Mouse (Mus musculus) A20 (cell line): Measurements from ENCODE around the gene Il23r.
A peak's percentile ranks its signal among the peaks of the same experiment; 100 is the strongest.
"Not testable (repeated sequence)": the region's sequence is repeated elsewhere in the genome, so short reads cannot be mapped to it uniquely, and the experiment has no call there.

Experiments used
- DNase-seq: peaks from one replicate; pipeline ENCODE4 v3.0.0-alpha.2; 2011; ENCODE audit warnings: low read depth, low spot score

The Il23r gene

DNA sequence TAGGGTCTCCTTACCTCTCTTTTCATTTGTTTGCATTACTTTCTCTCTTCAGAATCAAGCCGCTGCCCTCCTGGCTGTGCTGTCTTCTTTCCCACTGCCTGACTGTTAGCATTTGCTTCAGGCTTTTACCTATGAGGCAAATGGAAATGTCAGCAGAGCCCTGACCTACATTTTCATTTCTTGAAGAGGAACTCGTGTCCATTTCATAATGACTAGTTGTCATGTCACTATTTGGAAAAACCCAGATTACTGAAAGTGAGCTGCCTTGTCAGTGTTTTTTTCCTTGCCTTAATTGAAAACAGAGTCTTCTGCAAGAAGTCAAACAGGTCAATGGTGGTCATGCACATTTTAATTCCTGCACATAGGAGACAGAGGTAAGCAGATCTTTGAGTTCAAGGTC is at the start of gene Il23r:
TSS of gene Il23r (minus strand) at position 101 of the 400 bp plus-strand sequence.
- no peak for DNase-seq

- no peak for DNase-seq
These were observed 44.1 kb upstream of the Il23r start, which contains the start of gene Tacstd2 for GRCm38 (mm10) chr6:67535777-67536054. Tacstd2 (minus strand) TSS chr6:67535796.

DNA sequence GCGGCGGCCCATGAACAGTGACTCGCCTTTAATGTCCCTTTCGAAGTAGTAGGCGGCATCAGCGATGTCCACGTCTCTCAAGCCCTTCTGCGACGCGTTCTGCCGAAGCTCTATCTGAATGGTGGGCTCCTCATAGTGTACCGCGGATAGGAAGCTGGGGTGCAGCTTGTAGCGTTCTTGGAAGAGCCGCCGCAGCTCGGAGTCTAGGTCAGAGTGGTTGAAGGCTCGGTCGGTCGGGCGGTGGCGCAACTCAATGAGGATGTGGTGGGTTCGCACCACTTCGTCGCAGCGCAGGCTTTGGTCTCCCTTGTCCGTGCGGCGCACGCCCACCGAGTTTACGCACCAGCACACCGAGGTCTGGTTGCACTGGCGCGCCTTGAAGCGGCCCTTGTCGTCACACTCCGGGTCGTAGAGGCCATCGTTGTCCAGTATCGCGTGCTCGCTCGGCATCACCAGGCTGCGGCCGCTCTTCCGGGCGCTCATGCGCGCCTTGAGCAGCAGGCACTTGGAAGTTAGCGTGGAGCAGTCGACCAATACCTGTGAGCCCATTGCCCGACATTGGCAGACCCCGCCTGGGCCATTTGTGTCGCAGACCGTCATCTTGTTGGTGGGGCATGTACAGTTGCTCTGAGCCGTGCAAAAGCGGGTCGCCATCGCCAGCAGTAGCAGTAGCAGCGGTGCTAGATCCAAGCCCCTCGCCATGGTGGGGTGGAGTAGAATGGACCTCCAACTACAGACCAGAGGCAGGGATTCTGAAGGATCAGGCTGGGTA is 43.5 kb upstream of the Il23r start:
- DNase-seq: no peak

DNA sequence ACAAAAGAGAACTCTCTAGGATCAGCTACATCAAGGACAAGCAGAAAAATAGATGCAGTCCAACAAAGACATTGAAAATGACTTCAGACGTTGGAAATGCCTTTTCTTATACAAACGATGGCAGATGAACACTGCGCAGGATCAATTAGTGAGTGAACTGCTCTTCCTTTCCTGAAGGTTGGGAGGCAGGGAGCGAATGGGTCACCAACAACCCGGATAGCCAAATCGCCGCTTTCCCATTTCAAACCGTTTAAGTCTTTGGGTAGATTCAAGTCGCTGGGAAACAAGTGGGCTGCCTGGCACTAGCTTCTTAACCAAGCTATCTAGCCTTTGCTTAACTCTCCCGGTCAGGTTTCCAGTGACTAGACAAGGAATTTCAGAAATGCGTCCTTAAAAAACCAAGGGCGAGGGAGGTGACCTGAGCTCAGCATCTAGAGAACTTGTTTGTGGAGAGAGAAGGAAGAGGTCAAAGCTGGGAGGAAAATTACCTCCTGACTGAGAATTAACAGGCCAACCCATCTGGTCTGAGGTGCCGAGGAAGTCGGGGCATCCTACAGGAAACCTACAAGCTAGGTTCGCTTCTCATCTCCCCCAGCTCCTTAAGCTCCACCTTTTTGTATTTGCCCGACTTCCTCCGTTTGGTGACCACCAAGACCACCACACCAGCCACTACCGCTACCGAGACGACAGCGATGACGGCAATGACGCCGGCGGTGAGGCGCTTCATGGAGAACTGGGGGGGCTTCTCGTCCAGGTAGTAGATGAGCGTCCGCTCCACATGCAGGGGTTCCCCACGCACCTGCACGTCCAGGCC is 42.7 kb upstream of the Il23r start:
- DNase-seq: no peak

DNA sequence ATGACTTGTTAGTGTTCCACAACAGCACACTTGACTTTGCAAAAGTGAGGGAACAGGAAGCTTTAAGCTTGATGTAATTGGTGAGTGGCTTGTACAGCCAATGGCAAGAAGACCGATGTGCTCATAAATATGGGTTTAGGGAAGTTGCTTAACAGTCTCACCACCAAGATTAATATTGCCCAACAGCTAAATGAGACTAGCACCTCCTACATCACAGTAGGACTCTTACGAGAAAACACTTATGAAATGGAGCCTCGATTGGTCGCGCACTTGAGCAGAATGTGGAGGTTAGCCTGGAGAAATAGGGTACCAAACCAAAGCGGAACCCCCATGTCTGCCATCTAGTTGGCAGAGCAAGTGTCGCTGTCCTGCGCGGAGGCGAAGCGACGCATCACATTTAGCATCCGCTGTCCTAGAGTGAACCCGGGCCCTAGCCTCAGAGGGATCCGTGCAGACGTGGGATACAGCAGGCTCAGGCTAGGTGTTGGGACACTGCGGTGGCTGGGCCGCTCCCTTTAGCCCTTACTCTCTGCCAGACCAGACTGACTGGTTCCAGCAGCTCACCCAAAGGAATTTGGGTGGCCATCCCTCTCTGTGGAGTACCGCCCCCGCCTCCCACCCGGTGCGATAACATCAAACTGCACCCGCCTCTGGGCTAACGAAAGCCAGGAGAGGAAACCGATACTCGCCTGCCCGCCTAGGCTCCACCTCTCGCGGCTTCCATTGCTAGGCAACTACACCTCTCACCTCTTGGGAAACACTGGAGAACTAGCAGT is 41.2 kb upstream of the Il23r start:
- DNase-seq: no peak

DNA sequence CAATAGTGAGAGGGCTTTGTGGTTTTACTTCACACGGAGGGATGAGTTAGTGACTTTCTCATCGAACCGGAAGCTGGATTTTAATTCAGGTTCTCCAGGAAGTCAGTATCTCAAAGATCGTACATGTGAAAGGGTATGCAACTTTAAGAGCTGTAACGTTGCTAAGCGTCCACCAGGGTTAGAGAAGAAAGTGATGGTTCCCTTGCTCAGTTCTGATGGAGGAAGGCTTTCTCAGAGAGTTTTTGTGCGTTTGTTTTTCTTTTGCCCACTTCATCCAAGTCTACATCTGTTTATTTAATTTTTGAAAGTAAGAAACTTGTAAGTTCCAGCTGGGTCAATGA is 40.1 kb upstream of the Il23r start:
- no peak for DNase-seq

GRCm38 (mm10) chr6:67530992-67531821 is 39.6 kb upstream of the Il23r start:
- peak; percentile 56 for DNase-seq

- DNase-seq: no peak
These were observed 34.7 kb upstream of the Il23r start for GRCm38 (mm10) chr6:67526356-67526755.

DNA sequence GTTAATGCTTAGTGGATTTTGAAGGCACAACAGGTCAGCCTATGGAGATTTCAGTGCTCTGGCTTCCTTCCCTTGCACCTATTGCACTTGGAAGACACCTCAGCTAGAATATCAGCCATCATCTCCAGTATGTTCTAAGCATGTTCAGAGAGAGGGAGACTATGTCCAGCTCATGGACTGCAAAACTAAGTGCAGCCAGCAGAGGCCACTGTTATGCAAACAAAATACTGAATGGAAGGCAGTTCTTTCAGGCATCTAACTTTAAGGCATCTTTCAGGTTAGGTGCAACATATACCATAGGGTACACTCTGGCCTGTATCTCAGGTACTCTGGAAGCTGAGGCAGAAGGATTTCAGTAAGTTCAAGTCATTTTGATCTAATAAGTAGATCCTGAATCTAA is 19.1 kb upstream of the Il23r start:
- peak; percentile 25 for DNase-seq

GRCm38 (mm10) chr6:67501938-67502337 is 10.3 kb upstream of the Il23r start:
- not testable (repeated sequence) for DNase-seq

DNA sequence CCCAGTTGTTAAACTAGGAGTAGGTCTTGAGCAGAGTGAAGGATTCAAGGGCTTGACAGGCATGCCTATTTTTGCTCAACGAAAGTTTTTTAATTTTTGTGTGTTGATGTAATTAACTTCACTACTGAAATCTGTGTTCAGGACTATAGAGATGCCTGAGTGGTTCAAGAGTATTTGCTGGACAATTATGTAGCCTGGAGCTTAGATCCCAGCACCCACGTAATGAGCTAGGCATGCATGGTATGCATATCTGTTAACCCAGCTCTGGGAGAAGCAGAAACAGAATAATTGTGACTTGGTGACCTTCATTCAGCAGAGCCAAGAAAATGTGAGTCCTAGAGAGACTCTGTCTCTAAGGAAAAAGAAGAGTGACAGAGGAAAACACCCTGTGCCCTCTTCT is 10.6 kb downstream of the Il23r start:
- DNase-seq: no peak

DNA sequence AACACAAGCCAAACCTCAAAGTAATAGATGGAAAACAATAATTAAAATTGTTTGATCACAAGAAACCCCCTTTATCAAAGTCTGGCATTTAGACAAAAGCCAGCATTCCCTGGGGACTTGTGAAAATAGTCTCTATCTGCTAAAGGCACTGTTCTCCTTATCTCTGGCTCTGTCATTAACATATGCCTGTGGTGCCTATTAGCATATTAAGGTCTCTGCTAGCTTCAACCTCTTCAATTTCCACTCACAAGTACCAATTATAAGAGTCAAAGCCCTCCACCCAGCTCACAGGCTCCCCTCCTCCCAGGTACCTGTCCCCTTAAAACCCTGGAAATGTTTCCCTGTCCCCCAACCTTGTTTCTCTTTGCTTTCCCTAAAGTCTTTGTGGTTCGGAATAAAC is 20.4 kb downstream of the Il23r start:
- no peak for DNase-seq

- DNase-seq: no peak
These were observed 32.2 kb downstream of the Il23r start for GRCm38 (mm10) chr6:67459424-67459823.

DNA sequence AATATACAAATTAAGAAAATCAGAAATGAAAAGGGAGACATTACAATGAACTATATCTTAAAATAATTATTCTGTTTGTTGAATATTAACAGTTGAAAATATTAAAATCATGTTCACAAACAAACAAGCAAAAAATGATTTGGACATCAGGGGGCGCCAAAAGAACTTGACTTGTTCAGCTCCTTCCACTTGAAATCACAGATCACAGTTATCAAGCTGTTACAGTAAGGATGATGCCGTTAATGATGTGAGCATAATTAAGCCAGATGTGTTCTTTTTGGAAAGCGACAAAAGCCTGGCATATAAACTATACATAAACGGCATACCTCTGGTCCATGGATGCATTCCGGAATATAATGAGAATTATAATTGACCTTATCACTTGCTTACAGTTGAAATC is 40.3 kb downstream of the Il23r start:
- peak; percentile 30 for DNase-seq

DNA sequence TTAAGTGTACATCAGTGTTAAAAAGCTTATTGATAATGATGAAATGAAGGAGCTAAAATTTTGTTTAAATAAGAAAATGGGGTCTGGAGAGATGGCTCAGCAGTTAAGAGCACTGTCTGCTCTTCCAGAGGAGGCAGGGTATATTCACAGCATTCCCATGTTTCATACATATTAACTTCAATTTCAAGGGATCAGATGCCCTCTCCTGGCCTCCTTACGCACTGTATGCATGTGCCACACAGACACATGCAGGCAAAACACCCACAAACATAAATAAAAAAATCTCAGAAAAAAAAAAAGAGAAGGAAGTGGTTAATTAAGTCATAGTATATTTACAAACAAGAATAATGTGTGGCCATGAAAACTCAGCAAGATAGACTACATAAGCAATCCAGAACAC is 45.8 kb downstream of the Il23r start:
- DNase-seq: no peak

DNA sequence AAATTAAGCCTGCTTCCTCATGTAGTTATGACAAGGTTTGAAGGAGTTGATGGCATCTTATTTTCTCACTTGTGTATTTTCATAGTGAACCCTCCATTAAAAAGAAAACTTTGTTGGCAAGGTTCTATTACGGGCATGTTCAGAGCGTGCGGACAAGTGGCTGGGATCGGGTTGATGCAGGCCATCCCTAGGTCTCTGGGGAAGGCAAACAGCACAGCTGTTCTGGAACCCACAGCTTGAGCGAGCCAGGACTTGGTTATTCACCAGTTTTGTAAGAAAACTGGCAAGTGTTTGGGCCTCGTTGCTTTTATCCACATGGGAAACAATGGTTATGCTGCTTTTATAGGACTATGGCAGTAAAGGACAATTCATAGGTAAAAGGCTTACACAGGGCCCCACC is 48.5 kb downstream of the Il23r start:
- DNase-seq: no peak

DNA sequence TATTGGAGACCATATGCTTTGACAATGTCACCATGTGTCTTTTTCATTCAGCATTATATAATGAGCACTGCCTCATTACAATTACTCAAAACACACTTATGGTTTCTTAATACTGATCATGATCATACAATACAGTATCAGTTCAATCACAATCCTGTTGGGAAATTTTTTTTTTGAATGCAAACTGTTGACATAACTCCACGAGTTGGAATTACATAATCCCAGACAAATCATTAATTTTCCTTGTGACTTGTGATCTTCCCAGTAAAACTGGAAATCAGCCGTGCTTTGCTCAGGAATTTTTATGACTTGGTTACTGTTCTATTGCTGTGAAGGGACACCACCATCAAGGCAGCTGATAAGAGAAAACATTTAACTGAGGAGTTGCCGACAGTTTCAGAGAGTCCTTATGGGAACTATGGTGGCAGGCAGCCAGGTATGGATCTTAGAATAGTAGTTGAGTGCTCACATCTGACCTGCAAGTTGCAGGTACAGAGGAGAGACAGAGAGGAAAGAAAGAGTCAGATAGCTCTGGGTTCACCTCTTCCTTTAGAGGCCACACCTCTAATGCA is 53.8 kb downstream of the Il23r start:
- no peak for DNase-seq

GRCm38 (mm10) chr6:67437028-67437427 is 54.6 kb downstream of the Il23r start:
- no peak for DNase-seq

DNA sequence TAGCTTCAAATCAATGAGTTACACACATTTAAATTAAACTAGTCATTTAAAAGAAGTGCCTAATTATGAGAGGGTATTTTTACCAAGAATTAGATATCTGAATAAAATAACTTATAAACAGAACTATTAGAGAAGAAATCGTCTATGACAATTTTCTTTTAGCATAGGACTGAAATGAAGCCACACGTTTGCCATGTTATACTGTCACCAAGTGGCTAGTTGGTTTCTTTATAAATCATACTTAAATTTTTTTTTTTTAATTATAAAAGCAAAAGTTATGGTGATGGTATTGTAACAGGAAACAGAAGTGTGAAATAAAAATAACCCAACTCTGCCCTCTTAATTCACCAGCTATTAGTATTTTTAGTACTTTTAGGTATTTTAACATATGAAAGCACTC is 55.4 kb downstream of the Il23r start:
- DNase-seq: no peak

- no peak for DNase-seq
These were observed 55.9 kb downstream of the Il23r start for GRCm38 (mm10) chr6:67435711-67436110.

DNA sequence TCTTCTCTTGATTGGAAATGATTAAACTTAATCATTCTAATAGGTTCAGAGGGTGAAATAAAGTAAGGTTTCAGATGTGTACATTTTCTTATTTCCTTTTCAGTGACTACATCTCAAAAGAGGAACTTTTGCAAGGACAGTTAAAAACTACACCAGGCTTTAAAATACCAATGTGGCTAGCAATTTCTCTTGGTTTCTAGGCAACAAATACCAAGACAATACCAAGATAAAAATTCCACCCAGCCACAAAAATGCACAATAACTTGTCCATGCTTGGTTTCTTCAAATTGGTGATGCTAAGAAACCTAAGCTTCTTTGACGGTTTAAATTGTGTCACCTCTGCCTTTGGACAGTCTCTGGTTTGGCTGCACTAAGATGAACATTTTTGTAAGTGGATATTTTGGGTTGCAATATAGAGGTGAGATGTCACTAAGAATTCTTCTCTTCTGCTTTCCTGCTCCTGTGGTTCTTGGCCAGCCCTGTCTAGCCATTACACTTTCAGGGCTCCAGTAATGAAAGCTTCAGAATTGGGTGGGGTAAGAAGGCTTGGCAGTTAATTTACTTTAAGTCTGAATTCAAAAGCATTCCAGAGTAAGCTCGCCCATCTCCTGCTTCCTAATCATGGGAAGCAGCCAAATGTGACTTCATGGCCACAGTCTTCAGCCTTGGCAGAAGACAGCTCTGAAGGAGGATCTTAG is 56.8 kb downstream of the Il23r start:
- no peak for DNase-seq
